Mouse (Mus musculus): ENCODE data around the gene Fgd2.
"Not testable (repeated sequence)": the region's sequence is repeated elsewhere in the genome, so short reads cannot be mapped to it uniquely, and the experiment has no call there.

The Fgd2 gene

GRCm38 (mm10) chr17:29365105-29365621 is 4.4 kb downstream of the Fgd2 start:
- peak; percentile 52 to 56 for DNase-seq

DNA sequence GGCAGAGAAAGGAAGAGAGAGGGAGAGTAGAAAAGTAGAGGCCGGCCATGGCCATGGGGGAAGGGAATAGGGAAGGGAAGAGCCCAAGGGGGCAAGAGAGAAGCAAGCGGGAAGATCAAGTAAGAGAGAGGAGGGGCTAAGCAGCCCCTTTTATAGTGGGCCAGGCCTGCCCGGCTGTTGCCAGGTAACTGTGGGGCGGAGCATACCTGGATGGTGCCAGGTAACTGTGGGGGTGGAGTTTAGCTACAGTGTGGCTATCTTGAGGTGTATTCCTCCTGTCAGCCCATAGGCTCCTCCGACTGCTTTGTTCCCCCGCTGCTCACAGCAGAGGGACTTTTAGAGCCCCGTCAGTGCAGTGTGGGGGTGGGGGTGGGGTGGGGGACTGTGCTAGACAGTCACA is 8.0 kb downstream of the Fgd2 start:
- no peak for DNase-seq

- DNase-seq, result peak; percentile 91 to 95
These were observed 10.4 kb downstream of the Fgd2 start for GRCm38 (mm10) chr17:29370984-29371723.

DNA sequence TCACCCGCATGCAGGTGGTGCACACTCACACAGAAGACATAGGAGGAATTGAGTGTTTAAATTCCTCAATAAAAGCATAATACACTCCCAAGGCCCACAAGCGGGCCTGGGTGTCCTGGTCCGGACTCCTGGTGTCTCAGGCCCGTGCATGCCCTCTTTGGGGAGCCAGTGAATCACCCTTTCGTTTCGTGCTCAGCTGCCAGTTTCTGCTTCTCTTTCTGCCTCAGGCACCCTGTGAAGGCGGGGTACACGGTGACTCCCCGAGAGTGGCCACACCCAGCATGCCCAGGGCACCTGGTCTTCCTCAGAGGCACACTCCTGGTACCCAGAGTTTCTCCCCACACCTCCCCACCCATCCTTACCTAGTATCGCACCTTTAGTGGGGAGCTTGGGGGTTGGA is 15.2 kb downstream of the Fgd2 start:
- DNase-seq, result no peak

- no peak for DNase-seq
These were observed 17.3 kb downstream of the Fgd2 start for GRCm38 (mm10) chr17:29378056-29378455.

GRCm38 (mm10) chr17:29380241-29380640 is 19.5 kb downstream of the Fgd2 start:
- no peak for DNase-seq

DNA sequence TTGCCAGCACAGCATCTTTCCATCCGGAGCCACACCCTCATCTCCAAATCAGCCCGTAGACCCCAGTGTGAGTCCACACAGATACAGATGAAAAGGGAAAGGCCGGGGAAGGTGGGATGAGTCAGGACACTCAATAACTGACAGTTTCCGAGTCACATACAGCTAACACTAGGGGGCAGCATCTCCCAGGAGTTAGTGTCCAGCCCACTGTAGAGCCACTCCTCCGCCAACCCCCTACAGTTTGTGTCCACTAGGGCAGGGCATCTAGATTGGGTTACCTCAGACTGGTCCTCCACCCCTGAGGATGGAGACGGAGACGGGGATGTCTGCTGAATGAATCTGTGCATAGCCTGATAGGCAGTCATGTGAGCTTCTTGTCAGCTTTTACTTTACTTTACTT is 20.8 kb downstream of the Fgd2 start:
- peak; percentile 68 for DNase-seq

- DNase-seq, result no peak
These were observed 21.7 kb downstream of the Fgd2 start for GRCm38 (mm10) chr17:29382417-29382816.

- no peak for DNase-seq
These were observed 23.2 kb downstream of the Fgd2 start for GRCm38 (mm10) chr17:29383923-29384322.

- no peak for DNase-seq
These were observed 24.2 kb downstream of the Fgd2 start for GRCm38 (mm10) chr17:29384850-29385438.

DNA sequence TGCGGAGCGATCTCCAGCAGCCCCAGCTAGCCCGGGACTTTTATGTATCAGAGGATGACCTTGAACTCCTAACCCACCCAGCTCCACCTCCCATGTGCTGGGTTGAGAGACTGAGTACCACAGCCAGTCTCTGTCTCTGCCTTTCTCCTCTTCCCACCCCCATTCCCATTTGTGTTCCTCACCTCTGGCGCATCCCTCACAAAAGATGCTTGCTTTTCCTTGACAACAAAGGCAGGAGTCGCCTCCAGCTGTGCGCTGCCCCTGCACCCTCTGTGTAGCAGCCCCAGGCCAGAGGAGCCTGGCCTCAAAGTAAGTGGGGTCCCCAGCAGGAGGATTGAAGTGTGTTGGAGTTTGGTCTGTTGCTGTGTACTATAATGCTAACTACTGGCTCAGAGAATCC is 25.0 kb downstream of the Fgd2 start:
- DNase-seq, result no peak

- no peak for DNase-seq
These were observed 28.3 kb downstream of the Fgd2 start for GRCm38 (mm10) chr17:29388978-29389377.

DNA sequence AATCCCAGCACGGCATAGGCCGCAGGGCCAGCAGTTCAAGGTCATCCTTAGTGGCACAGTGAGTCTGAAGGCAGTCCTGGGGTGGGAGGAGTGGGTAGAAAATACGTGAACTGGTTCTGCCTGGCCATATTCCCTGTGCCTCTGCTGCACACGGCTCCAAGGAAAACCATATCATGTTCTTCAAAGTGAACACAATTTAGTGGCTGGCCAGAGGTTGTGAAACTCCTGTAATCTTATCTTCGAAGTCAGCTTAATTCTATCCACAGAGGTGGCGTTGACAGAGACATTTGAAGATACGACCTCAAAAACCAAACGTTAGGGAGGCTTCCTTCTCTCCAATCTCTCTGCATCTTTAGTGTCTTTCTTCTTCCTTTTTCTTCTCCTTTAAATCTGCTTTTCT is 30.6 kb downstream of the Fgd2 start:
- no peak for DNase-seq

GRCm38 (mm10) chr17:29393335-29394089 is 32.8 kb downstream of the Fgd2 start:
- no peak for DNase-seq

GRCm38 (mm10) chr17:29394106-29394760 is 33.5 kb downstream of the Fgd2 start:
- DNase-seq, result no peak

DNA sequence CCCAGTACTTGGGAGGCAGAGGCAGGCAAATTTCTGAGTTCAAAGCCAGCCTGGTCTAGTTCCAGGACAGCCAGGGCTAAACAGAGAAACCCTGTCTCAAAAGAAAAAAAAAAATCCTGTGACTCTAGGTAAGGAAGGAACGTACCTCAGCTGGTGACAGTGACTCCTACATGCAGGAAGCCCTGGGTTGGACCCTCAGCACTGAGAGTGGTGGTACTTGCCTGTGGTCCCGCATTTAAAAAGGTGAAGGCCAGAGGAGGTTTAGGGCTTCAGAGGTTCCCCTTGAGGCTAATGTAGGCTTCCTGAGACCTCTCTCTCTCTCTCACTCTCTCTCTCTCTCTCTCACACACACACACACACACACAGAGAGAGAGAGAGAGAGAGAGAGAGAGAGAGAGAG is 34.0 kb downstream of the Fgd2 start:
- not testable (repeated sequence) for DNase-seq

- no peak for DNase-seq
These were observed 34.7 kb downstream of the Fgd2 start for GRCm38 (mm10) chr17:29395381-29395780.

DNA sequence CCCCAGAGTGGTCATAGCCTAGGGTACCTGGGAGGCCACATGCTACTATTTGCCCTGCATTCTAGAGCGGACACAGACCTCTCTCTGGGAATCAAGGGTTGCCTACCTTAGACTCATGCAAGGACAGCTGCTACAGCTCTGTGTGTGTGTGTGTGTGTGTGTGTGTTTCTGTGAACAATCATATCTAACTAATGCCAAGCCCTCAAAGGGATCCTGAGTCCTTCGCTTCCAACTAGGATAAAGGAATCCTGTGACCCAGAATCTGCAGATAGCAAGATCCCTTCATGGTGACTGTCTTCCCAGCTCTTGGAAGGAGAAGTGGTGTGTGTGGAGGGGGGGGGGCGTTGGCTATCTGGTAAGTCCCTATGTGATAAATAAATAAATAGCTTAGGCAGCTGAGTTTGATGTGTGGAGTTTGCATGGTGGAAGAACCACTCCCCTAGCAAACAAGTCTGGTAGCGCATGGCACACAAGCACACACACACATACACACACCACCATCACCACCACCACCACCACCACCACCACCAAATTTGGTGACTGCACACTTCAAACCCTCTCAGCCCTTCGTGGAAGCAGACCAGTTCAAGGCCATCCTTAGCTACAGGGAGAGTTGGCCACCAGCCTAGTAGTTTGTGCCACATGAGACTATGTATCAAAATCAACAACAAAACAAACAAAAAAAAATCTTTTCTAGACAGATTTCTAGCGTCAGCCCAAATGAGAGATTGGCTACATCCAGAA is 35.5 kb downstream of the Fgd2 start:
- no peak for DNase-seq

- DNase-seq, result peak; percentile 81 to 88
These were observed 36.1 kb downstream of the Fgd2 start for GRCm38 (mm10) chr17:29396821-29397242.

DNA sequence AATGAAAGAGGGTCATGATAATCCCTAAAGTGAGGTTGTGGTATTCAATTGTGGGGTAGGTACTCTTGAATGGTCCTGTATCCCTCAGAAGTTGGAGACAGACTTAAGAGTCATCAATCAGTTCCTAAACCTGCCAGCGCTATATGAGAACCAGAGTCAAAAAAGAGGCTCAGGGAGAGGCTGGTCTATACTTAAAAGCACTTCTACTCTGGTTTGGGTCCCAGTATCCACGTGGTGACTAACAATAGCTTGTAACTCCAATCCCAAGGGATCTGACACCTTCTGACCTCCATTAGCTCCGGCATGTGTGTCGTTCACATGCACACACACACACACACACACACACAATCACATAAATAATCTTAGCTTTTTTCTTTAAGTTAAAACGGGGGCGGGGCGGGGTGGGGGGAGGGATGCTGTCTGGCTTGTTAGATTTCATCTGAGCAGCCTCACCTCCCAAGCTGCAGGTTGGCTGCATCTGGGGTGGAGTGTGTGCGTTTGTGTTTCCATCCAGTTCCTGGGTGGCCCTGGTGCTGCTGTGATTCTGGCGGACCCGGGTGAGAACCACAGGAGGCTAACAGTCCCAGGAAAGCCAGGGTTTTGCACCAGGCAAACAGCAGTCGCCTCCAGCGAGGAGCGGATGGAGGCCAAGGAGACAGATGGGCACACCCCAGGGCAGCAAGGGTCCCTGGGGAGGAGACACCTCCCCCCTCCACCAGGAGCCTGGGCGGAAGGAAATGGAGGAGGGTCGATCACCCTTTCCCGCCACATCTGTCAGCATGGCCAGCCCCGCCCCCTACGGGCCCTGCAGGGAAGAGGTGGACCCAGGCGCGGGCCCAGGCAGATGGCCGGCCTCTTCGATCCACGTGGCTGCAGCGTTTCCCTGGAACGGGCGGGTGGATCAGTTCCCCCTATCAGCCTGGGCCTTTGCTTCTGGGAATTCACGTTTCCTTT is 37.0 kb downstream of the Fgd2 start:
- peak; percentile 38 to 50 for DNase-seq

- DNase-seq, result no peak
These were observed 37.8 kb downstream of the Fgd2 start for GRCm38 (mm10) chr17:29398434-29399026.
